Mouse (Mus musculus) heart, postnatal 0 days (tissue): ENCODE results near the gene Znrf3.

Source experiments
- CTCF ChIP-seq: IDR thresholded peaks from 2 replicates; pipeline ENCODE4 v1.5.1; 2016; ENCODE audit warnings: antibody characterized with exemption, control low read depth, low read depth
- EP300 ChIP-seq: IDR thresholded peaks from 2 replicates; pipeline ENCODE4 v1.6.1; 2016; ENCODE audit warnings: antibody characterized with exemption, low read depth

DNA sequence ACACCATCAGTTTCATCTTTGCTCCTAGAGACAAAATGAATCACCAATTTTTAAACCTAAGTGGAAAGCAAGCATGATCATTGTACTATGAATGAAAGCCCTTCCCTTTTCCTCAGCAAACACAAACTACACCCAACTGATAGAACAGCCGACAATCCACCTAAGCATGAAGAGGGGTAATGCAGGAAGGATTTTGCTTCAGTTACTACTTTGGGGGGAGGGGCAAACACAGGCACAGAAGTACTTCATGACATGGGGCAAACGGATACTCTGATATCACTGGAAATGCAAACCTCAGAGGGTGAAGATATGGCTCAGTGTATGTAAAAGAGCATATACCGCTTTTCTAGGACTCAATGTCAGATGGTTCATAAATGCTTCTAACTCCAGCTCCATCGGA is 20.5 kb downstream of the Znrf3 start:
- TF ChIP-seq CTCF (no peak), EP300 (no peak)
